Mouse (Mus musculus) mouse embryonic stem cell (cell line): Measurements from ENCODE around the gene Ccr4.

Experiments
- in situ Hi-C, 2 experiments: fragments of 300-500 bp; cut with MboI; formaldehyde crosslinking; loops; 1 replicate in 1 of 2; 3 replicates in 1 of 2; pipeline ENCODE4 v1.14.3; 2019 to 2020; ENCODE audit warnings: low sequenced_read_pairs in 2 of 2, low pct_unique_long_range_greater_than_20kb in 1 of 2, mixed read lengths in 1 of 2; ENCODE audit not compliant: unreplicated experiment in 1 of 2

Gene Ccr4

DNA sequence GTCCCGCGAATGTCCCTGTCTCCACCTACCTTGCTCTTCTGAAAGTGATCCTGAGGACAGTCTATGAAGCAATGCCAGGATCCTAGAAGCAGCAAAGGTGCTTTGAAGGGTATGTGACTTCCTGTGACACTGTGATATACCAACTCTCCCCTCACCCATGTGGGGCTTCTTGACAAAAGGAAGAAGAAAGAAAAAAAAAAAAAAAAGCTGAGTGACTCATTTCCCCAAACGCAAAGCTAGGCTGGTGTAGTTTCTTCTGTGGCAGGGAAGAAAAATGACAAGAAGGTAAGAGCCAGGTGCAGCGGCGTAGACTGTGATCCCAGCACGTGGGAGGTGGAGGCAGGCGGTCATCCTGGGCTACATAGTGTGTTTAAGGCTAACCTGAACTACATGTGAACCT is 8.2 kb downstream of the Ccr4 start:
- in situ Hi-C loops, result loop anchor here (10.0 to 25.0 kb wide), 2 partner anchors 159 to 182 kb away; partner anchors contain the start of gene Bcl2a1c (in 1 of the 2)

DNA sequence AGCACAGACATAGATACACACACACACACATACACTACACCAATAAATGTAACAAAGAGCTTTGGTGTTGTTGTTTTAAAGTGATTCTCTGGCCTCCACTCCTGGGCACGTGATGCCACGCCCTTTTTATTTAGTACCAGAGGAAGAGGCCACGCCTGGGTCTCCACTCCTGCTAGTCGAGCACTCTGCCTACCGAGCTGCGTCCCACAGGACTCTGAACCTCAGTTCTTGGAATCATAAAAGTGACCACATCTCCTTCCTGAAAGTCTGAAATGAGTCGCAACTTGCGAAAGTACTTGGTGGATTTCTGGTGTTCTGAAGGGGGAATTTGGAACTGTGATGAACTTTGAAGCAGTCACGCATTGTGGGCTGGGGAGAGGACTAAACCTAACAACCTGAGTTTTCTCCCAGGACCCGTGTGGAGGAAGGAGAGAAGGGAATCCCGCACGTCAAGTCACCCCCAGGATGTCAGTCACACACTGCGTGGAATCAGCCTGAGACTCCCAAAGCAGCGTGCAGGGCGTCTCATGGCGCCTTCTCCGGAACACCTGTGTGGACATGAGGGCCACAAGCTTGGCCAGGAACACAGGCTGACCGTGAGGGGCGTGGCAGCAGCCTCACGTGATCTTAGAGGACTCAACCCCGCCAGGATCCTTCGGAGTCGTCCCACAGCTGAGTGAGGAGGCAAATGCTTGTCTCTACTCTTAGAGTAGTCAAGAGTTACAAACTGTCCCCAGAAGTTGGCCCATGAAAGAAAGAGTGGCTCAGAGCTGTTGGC is 17.0 kb downstream of the Ccr4 start:
- in situ Hi-C loops, result loop anchor here (10.0 to 25.0 kb wide), 2 partner anchors 150 to 153 kb away; partner anchors contain the start of gene Bcl2a1c (in 2 of the 2)

DNA sequence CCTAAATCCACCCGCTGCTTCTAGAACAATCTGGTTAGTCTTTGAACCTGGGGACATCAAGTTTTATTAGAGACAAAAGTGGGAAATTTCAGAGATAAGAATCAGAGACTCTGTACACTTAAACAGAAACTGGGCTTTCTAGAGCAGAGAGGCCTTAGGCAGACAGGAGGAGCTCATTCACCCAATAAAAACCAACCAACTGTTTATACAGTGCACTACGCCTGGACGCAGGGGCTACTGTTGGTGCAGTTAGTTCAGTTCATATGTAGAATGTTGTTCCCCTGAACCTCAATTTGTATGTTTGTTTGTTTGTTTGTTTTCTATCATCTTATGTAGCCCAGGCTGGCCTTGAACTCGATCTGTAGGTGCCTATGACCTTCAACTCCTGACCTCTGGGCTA is 17.9 kb downstream of the Ccr4 start:
- in situ Hi-C loops, result loop anchor here (10.0 to 25.0 kb wide), 2 partner anchors 150 to 152 kb away; partner anchors contain the start of gene Bcl2a1c (in 2 of the 2)

DNA sequence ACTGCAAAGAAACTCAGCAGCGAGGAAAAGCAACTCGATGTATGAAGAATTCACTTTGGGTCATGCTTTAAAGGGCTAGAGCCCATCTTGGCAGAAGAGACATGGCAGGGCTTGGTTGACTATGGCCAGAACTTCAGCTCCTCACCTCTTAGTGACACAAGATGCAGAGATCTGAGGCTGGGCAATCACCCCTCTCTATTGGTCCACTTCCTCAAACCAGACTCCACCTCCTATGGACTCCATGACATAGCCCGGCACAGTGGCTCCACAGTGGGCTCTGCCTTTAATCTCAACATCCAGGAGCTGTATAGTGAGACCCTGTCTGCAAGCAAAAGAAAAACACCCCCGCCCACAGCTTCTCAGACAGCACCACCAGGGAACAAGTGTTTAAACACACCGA is 19.9 kb downstream of the Ccr4 start:
- in situ Hi-C loops, result loop anchor here (10.0 to 25.0 kb wide), 2 partner anchors 147 to 150 kb away; partner anchors contain the start of gene Bcl2a1c (in 2 of the 2)

DNA sequence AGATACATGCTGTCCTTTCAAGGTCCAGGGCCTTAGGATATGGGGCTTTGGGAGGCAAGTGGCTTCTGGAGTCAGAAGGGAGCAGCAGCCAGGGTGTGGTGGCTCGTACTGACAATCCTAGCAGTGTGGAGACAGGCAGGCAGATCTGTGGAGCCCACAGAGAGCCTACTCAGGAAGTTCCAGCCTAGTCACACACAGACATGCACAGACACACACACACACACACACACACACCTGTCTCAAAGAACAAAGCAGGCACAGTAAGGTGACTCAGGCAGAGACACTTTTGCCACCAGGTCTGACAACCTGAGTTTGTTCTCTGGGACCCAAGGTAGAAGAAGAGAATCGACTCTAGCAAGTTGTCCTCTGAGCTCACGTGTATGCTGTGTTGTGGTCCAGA is 23.8 kb downstream of the Ccr4 start:
- in situ Hi-C loops, result loop anchor here (10.0 to 25.0 kb wide), 2 partner anchors 144 to 146 kb away; partner anchors contain the start of gene Bcl2a1c (in 2 of the 2)

DNA sequence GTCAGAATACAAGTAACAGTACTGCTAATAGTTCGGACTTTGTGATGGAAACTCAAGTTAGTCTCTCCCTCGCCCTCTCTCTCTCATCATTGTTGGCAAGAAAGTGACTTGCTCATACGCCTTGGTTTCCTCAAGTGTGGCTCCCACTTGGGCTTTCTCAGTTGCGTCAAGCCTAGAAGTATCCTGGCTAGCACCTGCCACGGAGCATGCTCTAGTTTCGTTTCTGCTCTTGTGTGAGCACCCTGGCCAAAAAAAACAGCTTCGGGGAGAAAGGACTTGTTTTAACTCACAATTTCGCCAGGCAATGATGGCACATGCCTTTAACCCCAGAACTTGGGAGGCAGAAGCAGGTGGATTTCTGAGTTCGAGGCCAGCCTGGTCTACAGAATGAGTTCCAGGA is 27.7 kb downstream of the Ccr4 start:
- in situ Hi-C loops, result loop anchor here in 1 of 2 experiments (25.0 kb wide), 1 partner anchor 140 kb away; the partner anchor contains the start of gene Bcl2a1c

DNA sequence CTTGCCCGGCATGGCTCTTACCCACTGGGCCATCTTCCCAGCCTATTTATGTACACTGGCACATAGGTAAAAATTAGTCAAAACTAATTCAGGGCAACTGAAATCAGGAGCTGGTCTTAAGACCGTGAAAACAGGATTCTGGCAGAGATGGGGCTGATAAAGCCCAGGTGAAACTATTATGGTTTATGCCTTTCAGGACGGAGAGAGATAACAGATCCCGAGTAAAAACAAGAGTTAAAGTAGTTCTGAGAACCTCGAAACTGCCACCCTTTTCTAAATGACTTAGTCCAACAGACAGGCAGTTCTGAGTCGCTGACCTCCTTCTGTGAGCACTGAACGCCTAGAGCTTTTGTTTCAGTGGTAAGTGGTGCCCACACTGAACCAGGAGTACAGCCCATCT is 32.8 kb downstream of the Ccr4 start:
- in situ Hi-C loops, result no loop called here

DNA sequence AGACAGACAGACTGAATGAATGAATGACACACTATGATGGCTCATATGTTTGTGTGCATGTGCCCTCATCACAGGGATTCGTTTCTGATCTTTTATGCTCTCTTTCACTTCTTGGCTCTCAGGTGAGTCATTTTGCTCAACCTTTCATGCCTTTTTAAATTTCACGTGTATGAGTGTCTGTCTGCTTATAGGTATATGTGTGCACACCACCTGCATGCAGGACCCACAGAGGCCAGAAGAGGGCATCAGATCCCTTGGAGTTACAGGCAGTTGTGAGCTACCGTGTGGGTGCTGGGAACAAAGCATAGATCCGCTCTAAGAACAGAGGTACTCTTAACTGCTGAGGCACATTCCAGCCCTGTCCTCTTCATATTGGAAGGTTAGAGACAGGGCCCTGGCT is 36.0 kb downstream of the Ccr4 start:
- in situ Hi-C loops, result no loop called here

DNA sequence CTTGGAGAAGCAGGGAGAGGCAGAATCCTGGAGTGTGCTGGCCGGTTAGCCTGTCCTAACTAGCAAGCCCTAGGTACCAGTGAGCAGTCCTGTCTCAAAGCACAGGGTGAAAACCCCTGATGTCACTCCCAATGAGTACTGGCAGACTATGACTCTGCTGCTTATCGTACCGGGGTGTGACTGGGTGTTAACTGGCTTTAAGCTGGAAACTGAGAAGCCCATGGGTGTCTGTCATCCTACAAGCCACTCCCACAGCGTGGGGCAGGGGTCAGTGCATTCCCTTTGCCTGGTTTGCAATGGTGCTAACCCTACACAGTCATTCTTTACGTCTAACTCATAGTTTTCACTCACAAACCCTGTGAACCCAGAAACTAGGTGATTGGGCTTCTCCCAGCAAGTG is 36.5 kb downstream of the Ccr4 start:
- in situ Hi-C loops, result no loop called here

DNA sequence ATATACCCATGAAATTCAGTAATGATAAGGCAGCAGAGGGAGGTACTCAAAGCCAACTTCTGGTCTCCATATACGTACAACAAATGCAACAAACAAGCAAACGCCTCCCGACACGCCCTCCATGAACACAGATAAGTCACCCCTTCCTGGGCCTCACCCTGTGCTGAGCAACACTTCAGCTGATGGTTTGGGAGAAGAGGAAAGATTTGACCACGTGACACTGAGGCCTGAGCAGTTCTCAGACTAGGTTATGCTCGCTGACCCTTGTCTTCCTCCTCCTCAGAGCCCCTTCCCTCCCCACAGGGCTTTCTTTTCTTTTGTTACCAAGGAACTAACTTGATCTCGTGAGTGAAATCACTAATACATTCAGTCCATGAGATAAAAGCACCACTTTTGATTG is 37.8 kb downstream of the Ccr4 start:
- in situ Hi-C loops, result no loop called here

DNA sequence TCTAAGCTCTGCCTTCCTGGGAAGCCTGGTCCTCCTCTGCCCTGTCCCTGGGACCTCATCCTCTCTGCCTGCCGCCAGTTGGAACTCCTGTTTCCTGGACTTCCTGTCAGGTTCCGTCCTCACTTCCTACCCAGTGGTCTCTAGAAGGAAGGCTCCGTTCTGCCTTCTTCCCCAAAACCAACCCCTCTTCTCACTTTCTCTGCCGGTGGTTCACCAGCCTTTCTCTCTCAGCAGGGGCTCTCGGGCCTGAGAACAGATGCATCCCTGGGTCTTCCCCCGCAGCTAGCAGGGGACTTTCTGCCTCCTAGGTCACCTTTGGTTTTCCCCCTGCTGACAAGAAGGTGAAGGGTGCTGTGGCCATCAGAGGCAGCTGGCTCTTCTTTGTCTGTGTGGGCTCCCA is 39.3 kb downstream of the Ccr4 start:
- in situ Hi-C loops, result no loop called here

DNA sequence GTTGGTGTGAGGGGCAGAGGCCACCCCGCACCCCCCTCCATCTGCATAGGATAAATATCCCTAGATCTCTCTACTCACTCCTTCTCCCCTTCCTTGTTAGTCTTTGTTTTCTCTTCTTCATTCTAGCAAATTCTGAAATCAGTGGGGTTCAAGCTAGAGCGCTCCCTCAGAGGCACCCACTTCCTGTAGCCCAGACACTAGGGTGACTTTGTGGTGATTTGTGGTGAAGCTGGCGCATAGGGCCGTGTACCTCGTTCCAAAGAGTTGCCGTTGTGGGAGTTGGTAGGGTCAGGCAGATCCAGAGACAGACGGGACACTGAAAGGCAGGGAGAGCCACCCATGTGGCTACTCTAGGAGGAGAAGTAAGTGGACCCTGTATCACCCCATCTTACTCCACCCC is 42.1 kb downstream of the Ccr4 start:
- in situ Hi-C loops, result no loop called here

DNA sequence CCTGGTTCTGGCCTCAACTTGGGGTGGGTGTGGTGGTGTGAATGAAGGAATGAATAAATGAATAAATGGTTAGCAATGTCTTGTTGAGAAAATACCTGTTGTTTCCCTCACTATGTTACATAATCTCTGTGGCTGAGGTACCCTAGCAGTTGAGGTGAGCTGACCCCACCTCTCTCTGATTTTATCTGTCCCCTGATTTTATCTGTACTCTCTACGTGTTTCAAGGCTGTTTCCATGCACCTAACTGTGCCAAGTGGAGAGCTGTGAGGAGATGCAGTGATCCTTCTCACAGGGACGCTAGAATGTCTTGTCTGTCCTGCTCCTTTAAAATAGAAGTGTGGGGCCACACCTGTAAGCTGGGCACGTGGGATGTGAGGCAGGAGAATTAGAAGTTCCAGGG is 46.3 kb downstream of the Ccr4 start:
- in situ Hi-C loops, result no loop called here

DNA sequence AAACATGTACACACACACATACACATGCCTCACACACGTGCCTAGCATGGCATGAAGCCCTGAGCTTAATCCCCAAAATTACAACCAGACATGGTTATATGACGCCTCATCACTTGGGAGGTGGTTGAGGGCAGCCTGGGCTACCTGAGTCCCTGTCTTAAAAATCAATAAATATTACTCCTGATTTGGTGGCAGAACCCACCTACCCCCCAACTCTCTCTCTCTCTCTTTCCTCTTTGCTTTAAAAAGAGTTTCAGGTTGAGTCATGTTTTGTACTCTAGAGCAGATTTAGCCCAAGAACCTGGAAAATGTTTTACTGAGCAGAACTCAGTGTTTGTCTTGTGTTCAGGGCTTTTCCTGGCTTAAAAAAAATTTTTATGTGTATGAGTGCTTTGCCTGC is 49.3 kb downstream of the Ccr4 start:
- in situ Hi-C loops, result no loop called here

DNA sequence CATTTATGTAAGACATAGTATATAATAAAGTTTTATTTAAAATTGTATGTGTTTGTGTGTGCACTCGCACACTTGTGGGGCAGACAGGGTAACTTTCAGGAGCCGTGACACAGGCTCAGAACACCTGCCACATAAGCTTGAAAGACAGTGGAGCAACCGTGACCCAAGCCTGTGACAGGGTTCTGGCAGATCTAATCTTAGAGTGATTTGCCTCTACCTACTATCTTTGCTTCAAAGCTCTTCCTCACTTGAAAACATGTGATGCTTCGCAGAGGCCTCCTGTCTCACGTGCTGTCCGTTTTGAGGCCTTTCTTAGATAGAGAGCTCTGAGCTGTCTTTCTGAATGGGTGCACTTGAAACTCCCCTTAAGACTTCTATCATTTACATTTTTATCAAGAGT is 52.3 kb downstream of the Ccr4 start:
- in situ Hi-C loops, result no loop called here

DNA sequence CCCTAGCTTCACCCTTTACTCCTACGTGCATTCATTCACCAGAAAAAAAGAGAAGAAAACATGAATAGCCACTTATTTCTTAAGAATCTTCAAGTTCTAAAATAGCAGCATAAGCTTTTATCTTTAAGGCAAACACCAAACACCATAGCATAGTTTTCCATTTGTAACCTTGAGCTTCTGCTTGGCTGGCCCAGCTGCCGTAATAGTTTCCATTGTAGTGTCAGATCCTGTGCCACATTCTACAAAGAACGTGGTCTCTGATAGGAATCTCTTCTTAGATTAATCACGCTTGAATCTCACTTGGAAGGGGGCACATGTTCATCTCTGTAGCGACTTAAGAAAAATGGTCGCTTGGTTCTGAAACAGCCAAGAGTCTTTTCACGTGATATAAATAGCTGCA is 53.1 kb downstream of the Ccr4 start:
- in situ Hi-C loops, result no loop called here

DNA sequence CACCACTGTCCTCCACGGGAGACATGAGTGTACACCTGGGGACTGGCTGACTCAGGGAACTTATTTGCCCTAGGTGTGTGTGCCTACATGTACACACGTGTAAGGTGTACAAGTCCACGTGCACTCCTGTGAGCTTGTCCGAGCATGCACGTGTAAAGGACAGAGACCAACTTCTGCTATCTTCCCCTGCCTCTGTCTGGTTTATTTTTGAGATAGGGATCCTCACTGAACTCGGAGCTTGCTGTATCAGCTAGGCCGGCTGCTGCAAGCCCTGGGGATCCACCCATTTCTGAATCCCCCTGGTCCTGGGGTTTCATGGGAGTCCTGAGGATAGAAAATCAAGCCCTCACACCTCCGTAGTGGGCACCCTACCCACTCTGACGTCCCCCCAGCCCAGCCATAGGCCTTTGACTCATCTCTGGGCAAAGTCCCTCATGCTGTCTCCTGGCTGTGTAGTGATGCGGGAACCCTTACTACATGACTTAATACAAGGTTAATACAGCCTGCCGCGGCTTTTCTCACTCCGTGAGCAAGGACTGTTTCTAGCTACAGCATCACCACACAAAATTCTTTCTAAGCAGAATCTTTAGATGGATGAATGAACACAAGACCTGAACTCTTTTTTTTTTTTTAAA is 55.5 kb downstream of the Ccr4 start:
- in situ Hi-C loops, result no loop called here

DNA sequence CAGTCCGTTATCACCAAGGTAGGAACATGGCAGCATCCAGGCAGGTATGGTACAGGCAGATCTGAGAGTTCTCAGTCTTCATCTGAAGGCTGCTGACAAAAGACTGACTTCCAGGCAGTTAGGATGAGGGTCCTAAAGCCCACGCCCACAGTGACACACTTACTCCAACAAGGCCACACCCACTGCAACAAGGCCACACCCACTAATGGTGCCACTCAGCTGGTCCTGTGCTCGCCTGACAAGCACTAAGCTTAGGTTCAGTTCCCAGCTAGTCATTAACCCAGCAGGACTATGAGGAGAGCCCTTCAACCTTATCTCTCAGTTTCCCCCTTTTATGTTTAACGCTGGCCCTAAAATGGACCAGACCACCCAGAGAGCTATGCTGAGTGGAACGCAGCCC is 56.0 kb downstream of the Ccr4 start:
- in situ Hi-C loops, result no loop called here

DNA sequence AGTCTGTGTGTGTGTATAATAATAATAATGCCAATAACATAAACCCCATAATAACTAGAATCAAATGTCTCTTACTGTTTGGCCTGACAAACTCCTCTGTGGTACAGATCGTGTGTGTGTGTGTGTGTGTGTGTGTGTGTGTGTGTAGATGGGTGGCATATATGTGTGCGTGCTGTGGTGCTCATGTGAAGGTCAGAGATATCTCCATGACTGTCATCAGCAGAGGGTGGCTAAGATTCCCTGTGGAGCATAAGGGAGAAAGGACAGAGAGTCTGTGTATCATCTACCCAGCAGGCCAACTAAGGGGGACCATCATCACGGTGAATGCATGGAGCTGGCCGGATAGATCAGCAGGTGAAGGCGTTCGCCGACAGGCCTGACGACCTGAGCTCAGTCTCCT is 57.8 kb downstream of the Ccr4 start:
- in situ Hi-C loops, result no loop called here

DNA sequence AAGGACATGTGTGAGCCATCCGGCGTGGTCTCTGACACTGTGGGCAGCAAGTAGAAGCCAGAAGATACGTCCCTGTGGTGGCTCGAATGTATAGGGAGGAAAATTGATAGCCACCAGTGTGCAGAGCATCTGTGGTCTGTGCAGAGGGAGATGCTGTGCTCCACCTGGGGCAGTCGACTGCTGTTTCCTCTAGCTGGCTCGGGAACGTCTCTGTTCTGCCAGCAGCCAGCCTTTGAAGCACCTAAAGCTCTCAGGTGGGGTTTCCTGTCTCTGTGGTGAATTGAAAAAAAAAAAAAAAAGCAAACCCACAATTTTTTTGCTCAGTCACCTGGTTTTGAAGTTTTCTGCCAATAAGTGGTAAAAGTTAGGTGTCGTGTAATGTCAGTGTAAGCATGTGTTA is 61.4 kb downstream of the Ccr4 start:
- in situ Hi-C loops, result no loop called here
